Comparison of ENCODE assay signal across 8 mouse cellular contexts in the genomic region with DNA sequence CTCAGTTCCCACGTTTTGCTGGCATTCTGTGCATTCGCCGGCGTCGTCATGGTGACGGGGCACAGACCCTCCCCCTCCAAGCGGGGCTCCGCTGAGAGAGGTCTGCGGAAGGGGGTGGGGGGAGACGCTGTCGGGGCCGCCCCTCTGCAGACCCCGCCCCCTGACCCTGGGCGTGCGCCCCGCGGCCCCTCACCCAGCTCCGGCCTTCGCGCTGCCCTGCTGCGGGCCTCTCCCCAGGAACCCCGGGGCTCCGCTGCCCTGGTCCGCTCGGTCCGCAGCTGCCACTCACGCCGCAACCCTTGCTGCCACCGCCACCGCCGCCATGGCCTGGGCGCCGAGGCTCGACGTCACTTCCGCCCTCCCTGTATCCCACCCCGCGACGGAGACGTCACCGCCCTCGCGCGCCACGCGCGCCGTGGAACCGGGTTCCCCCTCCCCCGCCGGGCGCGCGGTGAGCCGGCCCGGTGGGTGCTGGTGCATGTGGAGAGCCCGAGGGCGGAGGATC. TPM values are rescaled to one million over a fixed set of nuclear protein-coding genes. Genes with fewer than 3 reads are reported as not detected.
A peak's percentile ranks its signal among the peaks of the same experiment; 100 is the strongest.
DNase-seq lines count a peak whose midpoint lies in the region; ATAC-seq and TF ChIP-seq lines count a peak whose summit lies in the region.

A gene (minus strand): TSS at position 364 of the 505 bp plus-strand sequence.

- peak; percentile 61 for ATAC-seq in kidney, embryonic 15.5 days (replicated peaks; ENCODE audit: low FRiP score)
- peak; percentile 56 for ATAC-seq in liver, embryonic 11.5 days (replicated peaks; ENCODE audit: low FRiP score)
- peak; percentile 40 for ATAC-seq in stomach, embryonic 15.5 days (ENCODE audit: insufficient read depth, low FRiP score, low read depth)

- no peaks in the 10 kb centered on the region for H3K27me3 ChIP-seq in heart, embryonic 10.5 days (ENCODE audit: insufficient read depth, poor library complexity, severe bottlenecking)
- H3K27me3 ChIP-seq in kidney, embryonic 15.5 days: no peaks in the 10 kb centered on the region
- no peaks in the 10 kb centered on the region for H3K27me3 ChIP-seq in liver, embryonic 11.5 days (replicated peaks; ENCODE audit: control insufficient read depth, insufficient read depth, low read length)
- no peaks in the 10 kb centered on the region for H3K27me3 ChIP-seq in stomach, embryonic 15.5 days (replicated peaks)

- peak within 1 kb of the TSS; percentile 94 for H3K4me2 ChIP-seq in kidney, embryonic 15.5 days
- peak within 1 kb of the TSS; percentile 97 for H3K4me2 ChIP-seq in liver, embryonic 11.5 days
- peak within 1 kb of the TSS; percentile 91 for H3K4me2 ChIP-seq in stomach, embryonic 15.5 days

- peak within 1 kb of the TSS; percentile 58 for H3K27ac ChIP-seq in embryonic fibroblast, embryonic 13.5 days (ENCODE audit: insufficient read depth, low read length)
- H3K27ac ChIP-seq in heart, embryonic 10.5 days: peak within 1 kb of the TSS; percentile 99
- H3K27ac ChIP-seq in kidney, embryonic 15.5 days: peak within 1 kb of the TSS; percentile 97
- H3K27ac ChIP-seq in liver, embryonic 11.5 days (ENCODE audit: low read depth, low read length): peak within 1 kb of the TSS; percentile 90
- H3K27ac ChIP-seq in stomach, embryonic 15.5 days: peak within 1 kb of the TSS; percentile 94

- peaks cover 16% of the 10 kb centered on the region; the same call in 1 of the 2 replicates for H3K4me1 ChIP-seq in embryonic fibroblast, embryonic 13.5 days (ENCODE audit: control insufficient read depth, insufficient read depth, low read length)
- H3K4me1 ChIP-seq in heart, embryonic 10.5 days: peaks cover 61% of the 10 kb centered on the region
- peaks cover 49% of the 10 kb centered on the region for H3K4me1 ChIP-seq in kidney, embryonic 15.5 days
- peaks cover 37% of the 10 kb centered on the region for H3K4me1 ChIP-seq in liver, embryonic 11.5 days (replicated peaks; ENCODE audit: control insufficient read depth, insufficient read depth, low read length)
- peaks cover 45% of the 10 kb centered on the region for H3K4me1 ChIP-seq in stomach, embryonic 15.5 days

- TF ChIP-seq CTCF in embryonic fibroblast, embryonic 13.5 days (IDR thresholded peaks at IDR 0.05; ENCODE audit: borderline replicate concordance, insufficient read depth, low read length): no peak

- TF ChIP-seq POLR2A in embryonic fibroblast, embryonic 13.5 days (IDR thresholded peaks at IDR 0.05; ENCODE audit: low read depth, low read length): peak; percentile 90

- WGBS in heart, embryonic 10.5 days: 2% methylated on average over 56 of the region's 58 CpGs
- WGBS in kidney, embryonic 15.5 days: under 1% methylated on average over 56 of the region's 58 CpGs
- under 1% methylated on average over 57 of the region's 58 CpGs for WGBS in liver, embryonic 11.5 days
- WGBS in stomach, embryonic 15.5 days: under 1% methylated on average over 56 of the region's 58 CpGs

- peak; percentile 63 for DNase-seq in 416B (ENCODE audit: low read depth)
- peak; percentile 89 to 93 for DNase-seq in adrenal gland, postnatal 36 days
- DNase-seq in heart, embryonic 10.5 days (ENCODE audit: low spot score): peak; percentile 92
- DNase-seq in liver, embryonic 11.5 days (ENCODE audit: low spot score): peak; percentile 89
- DNase-seq in naive thymus-derived CD4-positive, alpha-beta T cell, adult 2 months (ENCODE audit: low read depth): peak; percentile 93

- peaks cover 43% of the 10 kb centered on the region for H3K36me3 ChIP-seq in heart, embryonic 10.5 days
- peaks cover 46% of the 10 kb centered on the region for H3K36me3 ChIP-seq in kidney, embryonic 15.5 days
- peaks cover 31% of the 10 kb centered on the region for H3K36me3 ChIP-seq in liver, embryonic 11.5 days (ENCODE audit: control insufficient read depth, insufficient read depth, low read length)
- peaks cover 38% of the 10 kb centered on the region for H3K36me3 ChIP-seq in stomach, embryonic 15.5 days

- H3K4me3 ChIP-seq in embryonic fibroblast, embryonic 13.5 days (ENCODE audit: insufficient read depth, low read length): peak within 1 kb of the TSS; percentile 67
- peak within 1 kb of the TSS; percentile 90 for H3K4me3 ChIP-seq in heart, embryonic 10.5 days
- peak within 1 kb of the TSS; percentile 90 for H3K4me3 ChIP-seq in kidney, embryonic 15.5 days (replicated peaks)
- H3K4me3 ChIP-seq in liver, embryonic 11.5 days (ENCODE audit: low read depth, low read length): peak within 1 kb of the TSS; percentile 88
- peak within 1 kb of the TSS; percentile 90 for H3K4me3 ChIP-seq in stomach, embryonic 15.5 days (replicated peaks)

- H3K9me3 ChIP-seq in heart, embryonic 10.5 days: peaks cover 3% of the 10 kb centered on the region; the same call in 1 of the 2 replicates
- H3K9me3 ChIP-seq in kidney, embryonic 15.5 days (replicated peaks): peaks cover 5% of the 10 kb centered on the region
- H3K9me3 ChIP-seq in liver, embryonic 11.5 days (ENCODE audit: control insufficient read depth, low read length): peaks cover 10% of the 10 kb centered on the region; the same call in 1 of the 2 replicates
- H3K9me3 ChIP-seq in stomach, embryonic 15.5 days: no peaks in the 10 kb centered on the region

- peak within 1 kb of the TSS; percentile 91 for H3K9ac ChIP-seq in kidney, embryonic 15.5 days
- H3K9ac ChIP-seq in liver, embryonic 11.5 days (ENCODE audit: low read depth, low read length): peak within 1 kb of the TSS; percentile 93
- H3K9ac ChIP-seq in stomach, embryonic 15.5 days: peak within 1 kb of the TSS; percentile 94

RNA-seq across cellular contexts. Expression of the gene that starts here (rescaled TPM):
- 10 to 100 TPM; 43.8 to 48.3 TPM for total RNA-seq in adrenal gland, postnatal 36 days (2021)
- polyA plus RNA-seq in embryonic fibroblast, embryonic 13.5 days (2011; ENCODE audit: insufficient read length, low read depth, missing spikeins): 12.2 and 13.8 TPM in 2 replicates
- polyA plus RNA-seq in heart, embryonic 10.5 days (2016; fragmentation: Nextera tagmentation; extraction: Ambion mirVana): 14.4 and 15.8 TPM in 2 replicates
- polyA plus RNA-seq in kidney, embryonic 15.5 days (2015; fragmentation: Nextera tagmentation; extraction: Ambion mirVana): 20.3 and 21.7 TPM in 2 replicates
- 3.4 and 5.5 TPM in 2 replicates for polyA plus RNA-seq in liver, embryonic 11.5 days (2014; fragmentation: Nextera tagmentation; extraction: Ambion mirVana)
- polyA plus RNA-seq in stomach, embryonic 15.5 days (2015; fragmentation: Nextera tagmentation; extraction: Ambion mirVana): 19.3 and 21.0 TPM in 2 replicates

Comparison
In these comparisons a context has a peak if more than half of its experiments do, and no peak if none do; other contexts are left out.
1. Peak in every context shown above with its lines: DNase-seq, ATAC-seq, H3K4me3 ChIP-seq and H3K27ac ChIP-seq.